Mouse (Mus musculus) kidney, postnatal 36 days (tissue): ENCODE results near the gene Sipa1.
"Not testable (repeated sequence)": the region's sequence is repeated elsewhere in the genome, so short reads cannot be mapped to it uniquely, and the experiment has no call there.

Experiments used
- DNase-seq, 2 experiments: peaks; one replicate each; pipeline ENCODE4 v3.0.0; 2021 to 2022; ENCODE audit warnings: mixed read lengths in 2 of 2

The Sipa1 gene

DNA sequence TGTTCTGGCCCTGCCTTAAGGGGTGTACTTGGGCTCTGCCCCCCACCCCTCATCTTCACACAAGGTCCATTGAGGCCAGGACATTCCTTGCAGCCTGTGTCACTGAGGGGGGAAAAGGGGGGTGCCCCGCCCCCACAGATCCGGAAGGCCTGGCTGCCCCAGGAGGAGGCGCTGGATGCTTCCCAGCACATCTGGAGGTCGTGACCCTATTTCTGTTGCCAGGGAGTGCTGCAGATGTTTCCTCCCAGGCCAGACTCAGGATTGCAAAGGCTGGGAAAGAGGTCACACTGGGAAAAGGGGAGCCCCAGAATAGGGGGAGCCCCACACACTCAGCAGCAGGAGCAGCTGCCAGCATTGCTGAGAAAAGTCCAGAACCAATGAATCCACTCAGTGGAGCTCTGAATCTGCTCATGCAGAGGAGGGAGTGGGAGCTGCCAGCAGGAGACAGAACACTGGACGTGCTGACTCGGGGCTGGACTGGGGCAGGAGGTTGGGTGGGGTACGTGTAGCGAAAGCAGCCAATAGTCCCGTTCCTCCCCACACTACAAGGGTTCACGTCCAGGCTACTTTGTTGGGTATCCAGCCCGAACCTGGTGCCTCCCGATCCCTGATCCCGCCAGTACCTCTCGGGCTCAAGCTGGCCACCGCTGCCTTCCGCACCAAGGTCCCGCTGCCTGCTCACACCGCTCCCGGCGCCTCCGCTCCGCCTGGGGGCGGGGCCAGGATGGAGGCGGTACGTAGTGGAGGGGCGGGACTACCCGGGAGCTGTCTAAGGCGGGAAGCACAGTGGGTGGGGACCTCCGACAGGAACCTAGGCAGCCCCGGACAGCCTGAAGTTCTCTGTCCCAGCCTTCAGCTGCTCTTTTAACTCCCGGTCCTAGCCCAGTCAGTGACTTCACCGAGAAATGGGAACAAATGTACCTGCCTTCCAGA lies at the start of gene Sipa1:
Gene Sipa1, minus strand, starts transcription at position 727 of the 933 bp plus-strand sequence.
- peak; percentile 95 to 97 for DNase-seq

DNA sequence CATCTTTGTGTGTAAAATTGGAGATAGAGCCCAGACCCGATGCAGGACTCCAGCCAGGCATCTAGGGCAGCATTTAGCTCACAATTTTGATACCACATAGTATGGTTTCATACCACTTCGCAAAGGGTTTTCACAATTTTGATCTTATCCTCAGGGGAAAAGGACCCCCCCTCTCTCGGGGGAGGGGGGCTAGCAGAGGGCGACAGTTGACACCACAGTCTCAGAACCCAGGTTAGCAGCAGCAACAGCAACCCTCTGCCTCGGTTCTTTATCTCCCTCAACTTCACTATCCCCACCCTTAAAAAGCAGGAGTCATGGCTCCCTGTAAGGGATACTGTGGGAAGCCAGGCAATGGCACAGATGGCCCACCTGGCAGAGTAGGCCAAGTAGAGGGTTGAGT lies 49.7 kb upstream of the Sipa1 start:
- no peak for DNase-seq

DNA sequence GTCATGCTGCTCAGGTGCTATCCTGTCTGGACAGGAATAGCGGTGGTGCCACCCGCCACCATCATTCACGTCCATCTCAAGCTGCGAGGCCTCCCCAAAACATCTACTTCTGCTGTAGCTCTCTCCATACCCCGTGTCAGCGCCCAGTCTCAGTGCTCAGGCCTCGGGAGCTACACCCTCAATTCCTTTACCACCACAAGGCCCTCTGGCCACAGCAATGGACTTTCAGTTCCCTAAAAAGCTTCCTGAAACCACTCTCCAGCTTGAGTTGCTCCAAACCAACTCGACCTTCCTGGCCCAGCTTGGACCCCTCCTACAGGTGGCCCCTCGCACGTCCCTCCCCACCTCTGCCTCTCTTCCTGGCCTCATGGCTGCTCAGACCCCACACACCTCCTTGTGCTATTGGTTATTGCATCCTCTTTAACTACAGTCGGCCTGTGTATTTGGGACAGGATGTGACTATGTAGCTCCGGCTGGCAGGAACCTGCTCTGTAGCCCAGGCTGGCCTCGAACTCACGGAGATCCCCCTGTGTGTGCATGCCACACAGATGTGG lies 48.5 kb upstream of the Sipa1 start:
- no peak for DNase-seq

DNA sequence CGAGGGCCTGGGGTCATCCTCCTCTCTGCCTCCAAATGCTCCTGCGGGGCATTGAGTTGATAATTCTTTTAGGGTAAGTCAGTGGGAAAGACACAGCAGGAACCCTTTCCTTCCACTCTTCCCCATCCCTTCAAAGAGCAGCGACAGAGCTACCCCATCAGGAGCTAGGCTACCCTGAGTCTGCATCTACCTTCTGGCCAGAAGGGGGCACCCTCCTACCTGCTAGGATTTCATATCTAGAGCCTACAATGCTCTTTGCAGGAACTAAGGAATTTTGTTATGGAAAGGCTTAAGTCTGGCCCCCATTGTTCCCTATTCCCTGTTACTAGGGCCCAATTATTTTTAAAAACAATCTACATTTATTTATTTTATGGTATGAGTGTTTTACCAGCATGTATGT lies 47.7 kb upstream of the Sipa1 start:
- DNase-seq, result peak; percentile 91 to 93

DNA sequence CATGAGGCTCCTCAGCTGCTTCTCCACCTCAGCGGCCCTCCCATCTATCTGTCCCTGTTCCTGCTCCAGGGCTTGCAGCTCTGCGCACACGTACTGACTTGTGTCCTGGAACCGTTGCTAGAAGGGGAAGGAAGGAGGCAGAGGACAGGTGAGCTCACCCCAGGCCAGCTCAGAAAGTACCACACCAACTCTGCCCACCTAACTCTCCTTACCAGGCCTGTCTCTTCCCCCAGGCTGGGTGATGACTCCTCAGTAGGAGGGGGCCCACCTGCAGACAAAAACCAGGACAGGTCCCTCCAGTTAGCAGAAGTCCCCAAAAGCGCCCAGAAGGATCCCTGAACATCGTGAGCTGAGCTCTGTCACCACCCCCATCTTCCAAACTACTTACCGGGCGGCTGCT lies 47.1 kb upstream of the Sipa1 start:
- no peak for DNase-seq

DNA sequence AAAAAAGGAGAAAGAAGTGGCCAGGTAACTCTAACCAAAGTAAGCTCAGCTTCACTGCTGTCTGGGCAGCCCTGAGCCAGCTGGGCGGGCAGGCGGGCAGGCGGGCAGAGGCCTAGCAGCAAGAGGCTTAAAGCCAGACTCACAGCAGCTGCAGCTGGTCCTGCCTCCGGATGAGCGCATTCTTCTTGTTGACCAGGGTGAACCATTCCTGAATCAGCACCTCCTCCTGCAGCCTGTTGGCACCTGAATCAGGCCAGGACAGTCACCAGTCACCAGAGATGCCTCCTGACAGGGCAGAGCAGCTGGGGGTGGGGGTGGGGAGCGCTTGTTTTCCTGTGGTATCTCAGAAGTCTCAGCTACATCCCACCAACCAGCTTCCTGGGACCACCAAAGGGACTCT lies 46.6 kb upstream of the Sipa1 start:
- no peak for DNase-seq

DNA sequence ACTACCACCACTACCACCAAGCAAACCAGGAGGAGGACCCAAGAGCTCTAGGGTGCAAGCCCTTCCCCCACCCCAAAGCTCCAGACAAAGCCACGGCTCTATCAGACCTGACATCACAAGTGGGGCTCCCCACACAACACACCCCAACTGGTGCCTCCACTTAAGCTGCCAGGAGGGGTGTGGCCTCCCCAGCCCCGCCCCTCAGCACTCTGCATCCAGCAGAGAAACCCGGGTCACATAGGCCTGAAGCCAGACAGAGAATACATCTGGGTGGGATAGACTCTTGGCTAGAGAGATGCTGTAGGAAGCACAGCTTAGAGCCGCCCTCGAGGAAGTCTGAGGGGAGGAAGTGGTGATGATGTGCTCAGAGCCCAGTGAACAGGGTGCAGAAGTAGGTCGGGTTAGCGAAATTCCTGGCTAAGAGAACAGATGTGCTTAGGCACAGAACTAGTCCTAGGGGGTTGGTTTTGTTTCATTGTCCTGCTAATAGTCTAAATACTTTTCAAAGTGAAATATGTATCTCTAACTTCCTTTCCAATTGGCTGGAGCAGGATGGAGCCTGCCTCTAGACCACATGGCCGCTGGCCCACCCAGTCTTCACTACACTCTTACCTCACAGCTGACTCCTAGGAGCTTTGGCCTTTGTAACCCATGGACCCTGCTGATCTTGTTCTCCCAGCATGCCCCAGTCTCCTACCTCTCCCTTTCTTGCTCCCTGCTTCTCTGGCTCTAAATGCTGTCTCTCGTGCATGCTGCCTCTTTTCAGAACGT lies 41.5 kb upstream of the Sipa1 start:
- peak in 1 of 2 experiments; percentile 55 for DNase-seq

DNA sequence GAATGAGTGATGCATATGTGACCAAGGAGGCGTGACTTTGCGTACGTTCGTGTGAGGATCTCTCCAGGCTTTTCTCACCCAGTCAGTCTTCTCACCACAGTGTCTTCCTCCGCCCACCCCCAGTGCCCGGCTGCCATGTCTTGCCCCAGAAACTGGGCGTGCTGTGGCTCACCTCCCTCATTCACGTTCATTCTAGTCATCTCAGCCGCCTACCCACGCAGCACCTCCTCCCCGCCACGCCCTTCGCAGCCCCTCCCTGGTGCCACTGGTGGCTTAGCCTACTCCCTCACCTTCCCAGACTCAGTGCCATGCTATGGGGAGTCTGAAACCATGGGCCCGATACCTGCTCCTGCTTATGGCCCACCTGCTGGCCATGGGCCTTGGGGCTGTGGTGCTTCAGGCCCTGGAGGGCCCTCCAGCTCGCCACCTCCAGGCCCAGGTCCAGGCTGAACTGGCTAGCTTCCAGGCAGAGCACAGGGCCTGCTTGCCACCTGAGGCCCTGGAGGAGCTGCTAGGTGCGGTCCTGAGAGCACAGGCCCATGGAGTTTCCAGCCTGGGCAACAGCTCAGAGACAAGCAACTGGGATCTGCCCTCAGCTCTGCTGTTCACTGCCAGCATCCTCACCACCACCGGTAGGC lies 40.8 kb upstream of the Sipa1 start, which contains the start of gene Kcnk7:
Gene Kcnk7, plus strand, starts transcription at position 205 of the 638 bp plus-strand sequence.
- no peak for DNase-seq

DNA sequence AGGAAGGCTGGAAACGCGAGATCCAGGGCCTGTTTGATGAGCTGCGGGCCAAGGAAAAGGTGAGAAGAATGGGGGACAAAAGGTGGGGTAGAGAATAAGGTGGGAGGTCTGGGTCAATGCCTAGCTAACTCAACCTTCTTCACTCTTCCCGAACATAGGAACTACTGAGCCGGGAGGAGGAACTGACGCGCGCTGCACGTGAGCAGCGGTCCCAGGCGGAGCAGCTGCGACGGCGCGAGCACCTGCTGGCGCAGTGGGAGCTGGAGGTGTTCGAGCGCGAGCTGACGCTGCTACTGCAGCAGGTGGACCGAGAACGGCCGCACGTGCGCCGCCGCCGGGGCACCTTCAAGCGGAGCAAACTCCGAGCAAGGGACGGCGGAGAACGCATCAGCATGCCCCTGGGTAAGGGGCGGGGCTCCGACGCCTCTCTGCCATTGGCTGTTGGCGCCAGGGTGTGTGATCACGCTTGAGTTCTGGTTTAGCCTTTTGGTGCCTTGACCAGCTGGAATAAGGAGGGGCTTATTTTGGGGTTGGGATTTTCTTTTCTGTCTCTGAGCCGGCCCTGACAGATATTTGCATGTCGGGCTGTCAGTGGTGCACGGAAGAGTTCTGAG lies 32.4 kb upstream of the Sipa1 start:
- no peak for DNase-seq

DNA sequence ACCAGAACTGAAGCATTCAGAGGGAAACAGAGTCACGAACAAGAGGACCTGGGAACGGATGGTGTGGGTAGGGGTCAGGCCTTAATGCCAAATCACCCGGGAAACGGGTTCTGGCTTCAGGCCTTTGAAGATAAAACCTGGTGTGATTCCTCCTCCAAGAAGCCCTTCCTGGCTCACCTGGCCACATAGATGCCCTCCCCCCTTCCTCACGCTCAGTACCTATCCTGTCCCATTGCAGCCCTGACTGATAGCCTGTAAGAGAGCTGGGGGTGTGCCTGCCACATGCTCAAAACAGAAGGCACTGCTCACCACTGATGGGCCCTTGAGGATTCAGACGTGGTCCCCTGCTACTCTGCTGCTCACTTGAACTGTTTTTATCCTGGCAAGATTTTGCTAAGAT lies 30.3 kb upstream of the Sipa1 start:
- no peak for DNase-seq

DNA sequence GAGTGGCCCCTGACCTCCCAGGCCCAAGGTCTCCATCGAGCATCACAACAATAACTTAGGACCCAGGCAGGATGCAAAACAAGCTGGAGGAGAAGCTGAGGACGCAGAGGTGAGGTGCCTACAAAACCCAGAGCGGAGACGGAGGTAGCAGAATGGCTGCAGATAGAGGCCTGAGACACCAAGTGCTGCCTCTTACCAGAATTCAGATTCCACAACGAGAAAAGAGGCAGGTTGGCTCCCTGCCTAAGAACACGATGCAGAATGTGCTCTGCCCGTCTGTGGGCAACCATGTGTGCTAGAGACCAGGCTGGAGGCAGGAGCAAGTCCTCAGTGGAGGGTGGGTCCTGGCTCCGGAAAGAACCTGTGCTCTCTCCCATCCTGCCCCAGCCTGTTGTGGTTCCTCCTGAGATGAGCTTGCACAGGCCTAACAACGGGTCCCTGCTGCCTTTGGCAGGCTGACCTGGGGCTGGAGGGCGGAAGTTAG lies 29.4 kb upstream of the Sipa1 start:
- DNase-seq, result peak in 1 of 2 experiments; percentile 63

DNA sequence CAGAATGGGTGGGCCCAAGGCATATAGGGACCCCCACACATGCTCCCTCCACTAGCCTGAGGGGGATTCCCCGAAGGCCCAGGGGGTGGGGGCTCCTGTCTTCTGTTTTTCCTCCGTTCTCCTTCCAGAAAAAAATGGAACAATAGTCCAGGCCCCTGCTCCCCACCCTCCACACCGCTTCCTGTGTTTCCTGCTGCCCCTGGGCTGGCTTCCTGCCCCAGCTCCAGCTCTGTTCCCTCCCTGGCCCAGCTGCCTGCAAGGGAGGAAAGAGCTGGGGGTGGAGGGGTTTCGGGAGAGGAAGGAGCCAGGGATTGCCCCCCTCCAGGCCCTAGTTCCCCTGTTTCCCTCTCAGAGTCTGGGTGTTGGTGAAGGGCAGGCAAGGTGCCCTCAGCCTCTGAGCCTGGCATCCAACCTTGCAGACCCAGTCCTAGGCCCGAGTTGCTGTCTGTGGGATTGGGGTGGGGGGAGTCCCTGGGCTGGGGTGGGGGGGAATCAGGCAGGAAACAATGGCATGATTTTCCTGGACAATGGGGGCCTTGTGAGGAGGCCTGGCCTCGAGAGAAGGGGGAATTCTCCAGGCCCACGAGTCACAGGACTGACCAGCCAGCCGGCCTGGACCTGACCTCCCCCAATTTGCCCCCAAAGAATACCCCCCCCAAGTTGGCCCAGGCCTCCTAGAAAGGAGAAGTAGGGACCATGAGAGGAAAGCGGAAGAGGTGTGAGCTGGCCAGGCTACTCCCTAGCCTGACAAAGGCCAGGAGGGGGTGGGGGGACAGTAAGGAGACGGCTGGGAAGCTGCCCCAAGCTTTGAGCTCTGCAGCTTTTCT lies 28.8 kb upstream of the Sipa1 start:
- peak; percentile 77 to 79 for DNase-seq

DNA sequence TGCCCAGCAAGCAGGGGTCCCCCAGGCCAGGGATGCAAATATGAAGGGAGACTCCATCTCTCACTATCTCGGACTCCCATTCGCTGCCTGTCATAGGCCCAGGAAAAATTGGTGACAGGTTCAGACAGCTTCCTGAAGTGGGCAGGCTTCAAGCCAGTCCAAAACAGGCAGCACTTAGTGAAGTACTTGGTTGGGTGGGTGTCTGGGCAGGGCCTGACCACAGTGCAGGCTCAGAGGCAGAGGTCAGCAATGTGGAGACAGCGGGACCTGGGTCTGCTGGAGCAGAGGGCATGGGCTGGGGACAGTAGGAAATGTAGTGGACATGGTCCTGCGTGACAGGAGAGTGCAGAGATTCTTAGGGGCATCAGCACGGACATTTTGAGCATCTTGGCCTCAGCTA lies 28.1 kb upstream of the Sipa1 start:
- peak in 1 of 2 experiments; percentile 29 for DNase-seq

DNA sequence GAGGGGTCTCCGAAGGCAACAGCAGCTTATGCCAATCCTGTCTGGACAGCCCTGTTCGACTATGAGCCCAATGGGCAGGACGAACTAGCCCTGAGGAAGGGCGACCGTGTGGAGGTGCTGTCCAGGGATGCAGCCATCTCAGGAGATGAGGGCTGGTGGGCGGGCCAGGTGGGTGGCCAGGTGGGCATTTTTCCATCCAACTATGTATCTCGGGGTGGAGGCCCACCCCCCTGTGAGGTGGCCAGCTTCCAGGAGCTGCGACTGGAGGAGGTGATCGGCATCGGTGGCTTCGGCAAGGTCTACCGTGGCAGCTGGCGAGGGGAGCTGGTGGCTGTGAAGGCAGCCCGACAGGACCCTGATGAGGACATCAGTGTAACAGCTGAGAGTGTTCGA lies 26.8 kb upstream of the Sipa1 start:
- no peak for DNase-seq

DNA sequence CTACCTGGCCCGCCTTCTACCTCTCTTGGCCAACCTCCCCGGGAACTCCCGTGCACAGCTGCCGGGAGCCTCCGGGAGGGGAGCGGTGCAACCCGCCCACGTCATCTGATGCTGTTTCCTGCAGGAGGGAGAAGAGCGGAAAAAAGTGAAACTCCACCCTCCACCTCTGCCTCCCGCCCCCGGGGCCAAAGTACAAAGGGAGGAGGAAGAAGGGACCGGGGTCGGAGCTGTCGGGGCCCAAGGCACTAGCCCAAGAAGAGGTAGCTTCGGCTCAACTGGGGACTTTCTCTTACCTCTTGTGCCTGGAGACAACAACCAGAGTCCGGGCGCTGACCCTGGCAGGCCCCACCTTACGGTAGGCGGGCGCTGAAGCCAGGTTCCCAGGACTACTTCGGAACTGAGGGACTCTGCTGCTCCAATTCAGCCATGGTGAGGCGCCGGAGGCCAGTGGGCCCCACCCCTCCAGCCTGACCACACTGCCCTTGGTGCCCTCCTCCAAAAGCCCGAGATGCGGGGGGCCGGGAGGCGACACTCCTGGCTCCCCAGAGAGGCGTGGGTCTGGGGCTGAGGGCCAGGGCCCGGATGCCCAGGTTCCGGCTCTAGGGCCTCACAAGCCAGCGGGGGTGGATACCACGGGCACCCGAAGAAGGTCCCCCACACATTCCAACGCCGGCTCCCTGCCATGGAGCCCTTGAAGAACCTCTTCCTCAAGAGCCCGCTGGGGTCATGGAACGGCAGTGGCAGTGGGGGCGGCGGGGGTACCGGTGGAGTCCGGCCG lies 26.2 kb upstream of the Sipa1 start:
- DNase-seq, result peak; percentile 94 to 96

DNA sequence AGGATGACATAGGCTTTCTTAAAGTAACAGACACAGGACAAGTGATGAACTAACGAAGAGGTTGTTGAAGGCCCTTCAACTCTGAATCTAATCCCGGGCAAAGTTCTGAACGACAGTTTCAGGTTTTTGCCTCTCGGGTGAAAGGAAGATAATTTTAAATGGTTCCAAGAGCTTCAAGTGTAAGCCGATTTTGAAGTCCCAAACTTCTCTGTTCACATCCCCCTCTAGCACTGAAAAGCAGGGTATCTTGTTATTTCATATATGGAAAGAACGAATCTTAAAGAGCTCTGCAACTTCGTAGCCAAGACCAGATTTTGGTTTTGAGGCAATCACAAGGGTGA lies 25.6 kb upstream of the Sipa1 start:
- no peak for DNase-seq

DNA sequence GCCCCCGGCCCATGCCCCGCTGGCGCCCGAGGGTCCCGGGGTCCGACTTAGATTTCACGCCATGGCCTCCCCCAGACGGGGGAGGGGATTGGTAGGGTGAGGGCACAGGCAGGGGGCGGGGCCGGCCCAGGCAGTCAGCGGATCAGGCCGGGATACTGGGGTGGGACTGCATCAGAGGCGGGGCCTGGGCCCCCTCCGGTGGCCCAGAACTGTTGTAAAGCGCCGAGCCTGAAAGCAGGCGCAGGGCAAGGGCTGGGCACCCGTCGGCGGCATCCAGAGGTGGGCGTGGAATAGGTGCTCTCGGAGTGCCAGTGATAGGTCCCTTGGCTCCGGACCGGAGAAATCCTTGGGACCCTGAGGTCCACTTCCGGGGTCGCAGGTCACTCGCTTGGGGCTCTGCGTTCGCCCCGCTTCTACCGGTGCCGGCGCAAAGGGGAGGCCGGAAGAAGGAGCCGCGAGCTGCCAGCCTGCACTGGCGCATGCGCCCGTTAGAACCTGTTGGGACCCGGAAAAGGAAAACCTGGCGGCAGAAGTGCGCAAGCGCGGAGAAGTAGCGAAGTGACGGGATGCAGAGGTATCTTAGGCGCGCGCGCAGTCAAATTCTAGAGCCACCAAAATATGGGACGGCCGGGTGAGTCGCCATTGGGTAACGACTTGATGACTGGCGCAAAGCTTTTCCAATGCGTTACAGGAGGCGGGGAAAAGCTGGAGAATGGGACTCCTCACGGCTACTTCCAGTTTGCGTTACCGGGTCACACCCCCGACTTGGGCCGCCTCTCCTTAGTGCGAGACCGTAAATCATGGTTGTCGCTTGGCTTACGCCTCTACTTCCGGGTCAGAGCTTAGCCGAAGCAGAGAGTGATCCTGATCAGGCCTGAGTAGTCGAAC lies 24.9 kb upstream of the Sipa1 start, which contains the start of the genes Map3k11 and Pcnx3:
Gene Map3k11, plus strand, starts transcription at position 543 of the 888 bp plus-strand sequence.
Gene Pcnx3, minus strand, starts transcription at position 709 of the 888 bp plus-strand sequence.
- peak; percentile 98 to 99 for DNase-seq

DNA sequence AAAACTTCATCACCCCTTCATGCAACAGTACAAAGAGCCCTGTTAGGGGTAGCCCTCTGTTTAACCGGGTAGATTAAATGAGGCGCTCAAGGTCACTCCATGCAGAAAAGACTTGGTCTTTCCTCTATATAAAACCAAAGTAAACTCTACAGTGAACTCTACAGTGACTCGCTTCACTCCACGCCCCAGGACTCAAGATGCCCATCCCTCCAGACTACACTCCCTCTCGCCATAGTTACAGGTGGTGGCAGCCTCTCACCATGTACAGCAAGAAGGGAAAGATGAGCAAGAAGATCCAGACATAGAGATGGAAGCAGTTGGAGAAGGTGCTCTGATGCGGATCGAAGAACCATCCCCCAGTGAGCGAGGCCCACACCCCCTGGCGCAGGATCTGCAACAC lies 24.2 kb upstream of the Sipa1 start:
- DNase-seq, result no peak

DNA sequence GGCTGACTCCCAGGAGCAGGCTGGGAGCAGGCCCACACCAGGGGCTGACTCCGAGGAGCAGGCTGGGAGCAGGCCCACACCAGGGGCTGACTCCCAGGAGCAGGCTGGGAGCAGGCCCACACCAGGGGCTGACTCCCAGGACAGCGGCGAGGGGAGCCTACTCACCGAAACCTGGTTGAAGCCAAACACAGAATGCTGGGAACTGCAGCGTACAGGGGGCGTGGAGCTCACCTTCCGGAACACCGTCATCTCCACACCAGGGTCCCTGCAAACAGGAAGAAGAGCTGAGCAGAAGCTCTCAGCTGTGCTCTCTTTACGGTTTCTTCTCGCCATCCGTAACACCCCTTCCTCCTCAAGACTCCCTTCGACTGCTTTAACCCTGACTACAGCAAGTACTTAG lies 23.4 kb upstream of the Sipa1 start:
- not testable (repeated sequence) for DNase-seq
